Mouse (Mus musculus): ENCODE results near the gene Pnldc1.

DNA sequence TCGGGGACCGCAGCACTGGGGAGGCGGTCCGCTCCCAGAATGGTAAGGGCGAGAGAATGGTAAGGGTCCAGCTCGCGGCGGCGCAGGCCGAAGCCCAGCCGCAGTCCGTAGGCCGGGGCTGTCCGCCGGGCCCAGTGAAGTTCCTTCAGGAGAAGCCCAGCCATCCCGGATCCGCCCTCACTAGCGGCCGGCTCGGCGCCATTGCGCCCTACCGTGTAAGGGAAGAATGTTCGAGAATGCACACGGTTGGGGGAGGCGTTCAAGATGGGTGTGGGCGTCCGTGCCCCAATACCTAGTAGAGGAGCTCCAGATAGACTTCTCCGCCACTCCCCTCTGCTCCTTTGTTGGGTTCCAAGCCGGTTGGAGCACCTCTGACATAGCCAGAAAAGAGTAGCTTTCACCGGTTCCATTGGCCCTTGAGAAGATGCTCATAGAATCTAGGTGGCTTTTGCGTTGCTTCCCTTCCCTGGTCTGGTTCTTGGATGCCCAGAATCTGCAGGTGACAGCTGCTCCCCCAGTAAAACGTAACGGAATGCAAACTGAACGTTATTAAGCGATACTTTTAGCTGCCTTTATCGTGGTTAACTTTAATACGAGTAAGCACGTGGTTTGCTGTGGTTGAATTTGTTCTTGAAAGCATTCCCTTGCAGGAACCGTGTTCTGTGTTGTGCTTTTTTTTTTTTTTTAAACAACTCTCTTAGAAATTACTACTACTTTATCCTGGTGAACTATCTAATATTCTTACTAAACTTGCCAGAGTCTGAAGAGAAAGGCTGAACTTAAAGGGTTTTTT, 6.8 kb upstream of the Pnldc1 start:
- TF ChIP-seq POLR2A (IDR thresholded peaks at IDR 0.05; ENCODE audit: borderline replicate concordance, extremely low read depth, insufficient read depth, insufficient read length, poor library complexity, severe bottlenecking) (no peak), CTCF (IDR thresholded peaks at IDR 0.05; ENCODE audit: borderline replicate concordance, extremely low read depth, insufficient read depth, insufficient read length) (no peak)

Data from brain, embryonic 14.5 days (tissue).